Mouse (Mus musculus): ENCODE results near the gene Ptpn7. TPM values are rescaled to one million over a fixed set of nuclear protein-coding genes. Genes with fewer than 3 reads are reported as not detected.

The Ptpn7 gene
- polyA plus RNA-seq, 1 experiment, result 57.8 TPM

DNA sequence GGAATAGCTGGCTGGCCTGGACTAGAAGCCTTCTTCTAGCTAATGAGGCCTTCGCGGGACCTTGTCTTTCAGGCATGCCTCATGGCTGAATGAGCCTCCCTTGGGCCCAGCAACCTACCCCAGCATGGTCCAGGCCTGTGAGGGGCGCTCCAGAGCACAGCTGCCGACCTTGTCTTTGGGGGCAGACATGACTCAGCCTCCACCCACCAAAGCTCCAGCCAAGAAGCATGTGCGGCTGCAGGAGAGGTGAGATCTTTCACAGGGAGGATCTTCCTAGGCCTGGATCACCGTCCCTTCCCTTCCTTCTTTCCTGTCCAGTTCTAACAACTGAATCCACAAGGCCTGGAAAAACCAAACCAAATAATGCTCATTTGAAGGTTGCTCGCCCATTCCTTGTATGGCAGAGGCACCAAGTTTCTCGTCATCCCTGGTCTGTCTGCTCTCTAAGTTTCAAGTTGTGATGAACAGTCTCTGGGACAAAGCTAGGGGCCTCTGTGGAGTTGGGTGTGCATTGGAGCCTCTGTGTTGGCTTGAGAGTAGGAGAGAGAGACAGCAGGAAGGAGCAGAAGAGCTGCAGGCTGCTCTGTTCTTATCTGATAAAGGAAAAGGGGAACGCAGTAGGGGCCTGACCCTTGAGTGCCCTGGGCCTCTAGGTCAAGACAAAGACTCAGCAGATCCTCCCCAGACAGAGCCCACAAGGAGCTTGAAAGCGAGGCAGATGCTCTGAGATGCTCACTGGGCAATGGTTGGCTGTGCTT is 1.4 kb downstream of the Ptpn7 start:
- Histone ChIP-seq H3K4me3 (replicated peaks) (peak overlapping the region; percentile 91), H3K27me3 (replicated peaks) (no peaks in the 10 kb centered on the region), H3K9me3 (no peaks in the 10 kb centered on the region), H3K4me1 (peaks cover 95% of the 10 kb centered on the region), H3K36me3 (replicated peaks; ENCODE audit: low read length) (peaks cover 56% of the 10 kb centered on the region)
- TF ChIP-seq FLI1 (IDR thresholded peaks at IDR 0.05; ENCODE audit: low read length) (no peak), GATA1 (IDR thresholded peaks at IDR 0.05; ENCODE audit: borderline replicate concordance, low read length) (no peak)

DNA sequence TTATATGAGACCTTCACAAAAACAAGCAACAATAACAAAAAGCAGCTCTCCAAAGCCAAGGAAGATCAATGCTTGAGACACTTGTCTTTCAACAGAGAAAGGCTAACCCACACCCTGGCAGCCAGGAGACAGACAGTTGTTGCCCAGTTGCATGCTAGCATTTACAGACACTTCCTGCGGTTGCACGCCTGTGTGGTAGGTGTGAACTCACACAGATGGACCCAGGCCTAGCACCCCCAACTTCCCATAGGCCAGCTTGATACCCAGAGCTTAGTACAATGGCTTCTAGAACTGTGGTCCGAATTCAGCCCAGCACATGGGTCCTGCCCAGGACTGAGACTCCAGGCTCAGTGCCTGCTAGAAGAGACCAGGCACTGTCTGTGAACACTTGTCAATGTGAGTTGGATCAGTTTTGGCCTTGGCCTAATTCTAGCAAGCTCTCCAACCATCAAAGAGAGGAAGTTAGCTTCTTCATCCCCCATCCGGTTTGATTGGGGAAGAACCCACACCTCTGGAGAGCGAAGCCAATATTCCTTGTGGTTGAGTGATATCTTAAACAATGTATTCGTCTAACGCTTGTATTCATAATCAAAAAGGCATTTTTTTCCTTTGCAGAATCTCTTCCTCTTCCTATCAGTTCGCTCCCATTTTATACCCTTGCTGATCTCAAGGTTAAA is 2.7 kb downstream of the Ptpn7 start:
- TF ChIP-seq GATA1 (IDR thresholded peaks at IDR 0.05; ENCODE audit: borderline replicate concordance, low read length) (no peak), FLI1 (IDR thresholded peaks at IDR 0.05; ENCODE audit: low read length) (no peak)
- Histone ChIP-seq H3K27me3 (replicated peaks) (no peaks in the 10 kb centered on the region), H3K9me3 (no peaks in the 10 kb centered on the region), H3K4me3 (replicated peaks) (peak overlapping the region; percentile 34), H3K36me3 (replicated peaks; ENCODE audit: low read length) (peaks cover 63% of the 10 kb centered on the region), H3K4me1 (peaks cover 90% of the 10 kb centered on the region)

DNA sequence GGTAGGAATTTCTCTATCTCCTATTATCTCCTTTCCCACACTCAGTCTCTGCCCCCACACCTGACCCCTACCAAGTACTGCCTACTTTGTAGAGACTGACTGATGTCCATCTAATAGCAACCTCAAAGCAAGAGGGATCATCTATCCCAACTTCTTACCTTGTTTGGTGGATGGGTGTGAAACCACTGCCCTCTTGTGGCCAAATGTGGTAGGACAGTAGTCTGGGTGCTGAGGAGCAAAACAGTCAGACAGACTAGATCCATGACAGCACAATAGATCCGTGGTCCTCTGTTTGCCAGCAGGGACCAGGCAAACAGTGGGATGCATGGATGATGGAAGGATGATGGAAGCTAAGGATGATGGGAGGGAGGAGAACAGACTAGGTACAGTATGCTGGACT is 4.0 kb downstream of the Ptpn7 start:
- Histone ChIP-seq H3K4me3 (replicated peaks) (peak overlapping the region; percentile 53), H3K36me3 (replicated peaks; ENCODE audit: low read length) (peaks cover 73% of the 10 kb centered on the region), H3K4me1 (peaks cover 83% of the 10 kb centered on the region), H3K27me3 (replicated peaks) (no peaks in the 10 kb centered on the region), H3K9me3 (no peaks in the 10 kb centered on the region)
- TF ChIP-seq FLI1 (IDR thresholded peaks at IDR 0.05; ENCODE audit: low read length) (no peak), GATA1 (IDR thresholded peaks at IDR 0.05; ENCODE audit: borderline replicate concordance, low read length) (no peak)

DNA sequence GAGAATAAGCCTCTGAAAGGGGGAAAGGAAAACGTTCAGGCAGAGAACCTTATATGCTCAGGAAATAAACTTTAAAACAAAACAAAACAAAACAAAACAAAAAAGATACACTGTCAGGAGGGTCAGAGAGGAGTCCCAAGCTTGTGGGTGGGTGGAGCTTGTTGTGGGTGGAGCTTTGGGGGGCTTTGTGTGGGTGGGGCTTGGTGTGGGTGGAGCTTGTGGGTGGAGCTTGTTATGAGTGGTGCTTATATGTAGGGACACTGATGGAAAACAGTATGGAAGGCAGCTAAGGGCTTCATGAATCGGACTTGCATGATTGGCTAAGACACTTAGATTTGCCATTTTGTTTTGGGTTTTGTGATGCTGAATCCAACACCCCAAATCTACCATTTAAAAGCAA is 7.4 kb downstream of the Ptpn7 start:
- peaks cover 94% of the 10 kb centered on the region for H3K36me3 ChIP-seq (replicated peaks; ENCODE audit: low read length)
- H3K4me3 ChIP-seq (replicated peaks), result no peak overlapping the region
- no peaks in the 10 kb centered on the region for H3K27me3 ChIP-seq (replicated peaks)
- H3K4me1 ChIP-seq, result peaks cover 76% of the 10 kb centered on the region
- no peaks in the 10 kb centered on the region for H3K9me3 ChIP-seq
- TF ChIP-seq GATA1 (IDR thresholded peaks at IDR 0.05; ENCODE audit: borderline replicate concordance, low read length), result no peak
- TF ChIP-seq FLI1 (IDR thresholded peaks at IDR 0.05; ENCODE audit: low read length), result no peak

DNA sequence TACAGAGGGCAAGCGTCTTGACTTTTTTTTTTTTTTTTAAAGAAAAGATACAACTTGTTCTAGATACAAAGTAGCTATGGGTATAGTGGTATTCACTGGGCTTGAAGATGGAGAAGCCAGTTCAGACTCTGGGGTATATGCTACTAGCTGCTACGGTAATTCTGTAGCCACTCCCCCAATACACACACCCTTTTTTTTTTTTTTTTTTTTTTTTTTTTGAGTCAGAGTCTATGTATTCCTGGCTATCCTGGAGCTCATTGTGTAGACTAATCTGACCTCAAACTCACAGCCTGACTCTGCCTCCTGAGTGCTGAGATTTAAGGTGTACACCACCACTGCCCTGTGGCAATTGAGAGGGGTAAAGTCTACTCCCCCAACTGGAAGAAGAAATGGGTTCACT is 10.0 kb downstream of the Ptpn7 start:
- peaks cover 79% of the 10 kb centered on the region for H3K36me3 ChIP-seq (replicated peaks; ENCODE audit: low read length)
- peaks cover 68% of the 10 kb centered on the region for H3K4me1 ChIP-seq
- no peaks in the 10 kb centered on the region for H3K9me3 ChIP-seq
- no peak overlapping the region for H3K4me3 ChIP-seq (replicated peaks)
- TF ChIP-seq FLI1 (IDR thresholded peaks at IDR 0.05; ENCODE audit: low read length), result no peak
- no peak for TF ChIP-seq GATA1 (IDR thresholded peaks at IDR 0.05; ENCODE audit: borderline replicate concordance, low read length)
- no peaks in the 10 kb centered on the region for H3K27me3 ChIP-seq (replicated peaks)

DNA sequence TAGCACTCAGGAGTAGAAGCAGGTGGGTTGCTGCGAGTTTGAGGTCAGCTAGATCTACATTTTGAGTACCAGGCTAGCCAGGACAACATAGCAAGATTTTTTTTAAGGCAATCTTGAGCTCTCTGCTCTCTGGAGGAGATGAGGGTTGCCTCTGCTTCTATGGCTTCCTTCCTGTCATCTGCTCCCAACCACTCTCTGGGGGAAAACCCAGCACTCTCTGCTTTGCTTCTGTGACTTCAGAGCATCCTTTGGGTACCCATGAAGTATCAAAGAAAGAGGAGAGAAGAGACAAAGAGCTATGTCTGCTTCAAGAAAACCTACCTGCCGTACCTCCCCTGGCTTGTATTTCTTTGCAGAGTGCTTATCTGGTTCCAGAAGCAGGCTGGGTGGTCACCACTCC is 11.4 kb downstream of the Ptpn7 start:
- Histone ChIP-seq H3K4me3 (replicated peaks) (no peak overlapping the region), H3K36me3 (replicated peaks; ENCODE audit: low read length) (peaks cover 73% of the 10 kb centered on the region), H3K4me1 (peaks cover 70% of the 10 kb centered on the region), H3K27me3 (replicated peaks) (no peaks in the 10 kb centered on the region), H3K9me3 (no peaks in the 10 kb centered on the region)
- TF ChIP-seq GATA1 (IDR thresholded peaks at IDR 0.05; ENCODE audit: borderline replicate concordance, low read length) (no peak), FLI1 (IDR thresholded peaks at IDR 0.05; ENCODE audit: low read length) (no peak)

DNA sequence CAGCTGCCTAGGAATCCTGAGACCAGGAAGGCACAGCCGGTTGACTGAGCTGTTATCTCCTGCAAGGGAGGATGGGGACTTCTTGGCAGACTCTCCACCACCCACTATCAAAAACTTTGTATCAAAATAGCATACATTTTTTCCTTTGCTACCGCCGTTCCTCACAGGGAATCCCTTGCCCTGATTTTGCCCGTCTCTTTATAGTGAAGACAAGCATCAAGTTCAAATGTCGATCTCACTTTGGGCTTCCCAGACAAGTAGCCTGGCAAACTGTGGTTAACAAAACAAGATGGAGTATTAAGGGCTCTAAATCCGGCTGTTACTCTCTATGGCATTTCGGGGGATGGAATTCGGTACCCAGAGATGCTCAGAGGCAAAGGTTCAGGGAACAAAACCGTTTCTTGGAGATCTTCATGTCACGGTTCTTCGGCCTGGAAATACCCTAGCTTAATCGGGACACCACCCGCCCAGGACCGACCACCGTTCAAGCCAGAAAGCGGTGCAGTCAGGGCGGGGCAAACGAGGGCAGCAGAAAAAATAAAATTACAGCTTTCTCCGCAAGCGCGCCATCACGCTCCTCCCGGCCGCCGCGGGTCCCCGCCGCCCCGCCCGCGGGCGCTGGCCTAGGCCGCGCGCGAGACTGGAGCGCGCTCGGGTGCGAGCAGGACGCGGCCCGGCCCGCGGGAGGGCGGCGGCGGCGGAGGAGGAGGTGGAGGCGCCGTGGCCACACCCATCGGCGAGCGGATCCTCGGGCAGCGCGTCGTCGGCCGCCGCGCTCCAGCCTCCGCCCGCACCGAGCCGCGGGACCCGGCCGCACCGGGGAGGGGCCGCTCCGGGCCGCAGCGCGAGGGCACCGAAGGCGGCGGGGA is 13.8 kb downstream of the Ptpn7 start, which contains the start of gene Arl8a:
Gene Arl8a, plus strand, starts transcription at position 748 of the 869 bp plus-strand sequence.
- Histone ChIP-seq H3K27me3 (replicated peaks) (no peaks in the 10 kb centered on the region), H3K4me3 (replicated peaks) (peak within 1 kb of the TSS; percentile 100), H3K36me3 (replicated peaks; ENCODE audit: low read length) (peaks cover 66% of the 10 kb centered on the region), H3K4me1 (peaks cover 65% of the 10 kb centered on the region), H3K9me3 (no peaks in the 10 kb centered on the region)
- TF ChIP-seq FLI1 (IDR thresholded peaks at IDR 0.05; ENCODE audit: low read length) (no peak), GATA1 (IDR thresholded peaks at IDR 0.05; ENCODE audit: borderline replicate concordance, low read length) (no peak)

DNA sequence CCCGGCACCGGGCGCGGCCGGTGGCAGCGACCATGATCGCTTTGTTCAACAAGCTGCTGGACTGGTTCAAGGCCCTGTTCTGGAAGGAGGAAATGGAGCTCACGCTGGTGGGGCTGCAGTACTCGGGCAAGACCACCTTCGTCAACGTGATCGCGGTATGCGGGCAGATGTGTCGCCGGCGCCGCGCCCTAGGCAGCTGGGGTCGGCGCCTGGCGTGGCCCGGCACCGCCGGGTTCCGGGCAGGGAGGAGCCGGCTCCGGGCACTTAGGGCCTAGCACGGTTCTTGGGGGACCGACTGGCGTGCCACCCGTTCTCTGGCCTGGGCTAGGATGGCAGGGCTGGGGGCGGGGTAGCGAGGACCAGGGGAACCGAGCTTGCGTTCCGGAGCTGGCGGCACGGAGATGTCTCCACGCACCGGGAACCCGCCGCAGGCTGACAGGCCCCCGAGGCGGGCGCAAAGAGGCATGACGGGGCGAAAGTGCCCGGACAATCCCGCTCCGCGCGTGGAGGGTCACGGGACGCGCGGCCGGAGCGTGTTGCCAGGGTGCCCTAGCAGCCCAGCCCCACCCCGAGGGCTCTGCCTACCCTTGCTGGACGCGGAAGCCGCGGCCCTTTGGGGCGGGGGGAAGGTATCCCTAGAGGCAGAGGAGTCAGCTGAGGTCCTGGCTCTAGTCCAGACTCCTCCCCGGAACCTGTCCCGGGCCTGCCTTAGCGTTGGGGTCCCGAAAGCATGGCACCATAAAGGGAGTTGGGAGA is 14.6 kb downstream of the Ptpn7 start:
- no peaks in the 10 kb centered on the region for H3K27me3 ChIP-seq (replicated peaks)
- peak overlapping the region; percentile 100 for H3K4me3 ChIP-seq (replicated peaks)
- TF ChIP-seq GATA1 (IDR thresholded peaks at IDR 0.05; ENCODE audit: borderline replicate concordance, low read length) (no peak), FLI1 (IDR thresholded peaks at IDR 0.05; ENCODE audit: low read length) (no peak)
- no peaks in the 10 kb centered on the region for H3K9me3 ChIP-seq
- H3K36me3 ChIP-seq (replicated peaks; ENCODE audit: low read length), result peaks cover 68% of the 10 kb centered on the region
- H3K4me1 ChIP-seq, result peaks cover 67% of the 10 kb centered on the region

DNA sequence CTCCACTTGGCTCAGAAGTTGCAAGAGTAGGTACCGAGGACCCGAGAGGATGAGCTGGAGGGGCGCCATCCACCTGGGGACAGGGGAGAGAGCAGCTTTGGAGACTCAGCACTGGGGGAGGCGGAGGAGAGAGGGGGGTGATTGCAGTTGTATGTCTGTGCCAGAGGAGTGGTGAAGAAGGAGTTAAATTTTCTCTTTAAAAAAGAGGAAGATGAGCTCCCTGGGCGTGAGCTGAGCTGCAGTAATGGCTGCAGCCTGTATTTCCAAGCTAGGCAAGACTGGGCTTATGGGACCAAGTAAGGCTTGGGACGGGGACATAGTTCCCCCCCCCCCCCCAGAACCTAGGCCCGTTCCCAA is 15.2 kb downstream of the Ptpn7 start:
- H3K4me1 ChIP-seq, result peaks cover 70% of the 10 kb centered on the region
- TF ChIP-seq GATA1 (IDR thresholded peaks at IDR 0.05; ENCODE audit: borderline replicate concordance, low read length), result no peak
- TF ChIP-seq FLI1 (IDR thresholded peaks at IDR 0.05; ENCODE audit: low read length), result no peak
- H3K27me3 ChIP-seq (replicated peaks), result no peaks in the 10 kb centered on the region
- peak overlapping the region; percentile 100 for H3K4me3 ChIP-seq (replicated peaks)
- no peaks in the 10 kb centered on the region for H3K9me3 ChIP-seq
- peaks cover 68% of the 10 kb centered on the region for H3K36me3 ChIP-seq (replicated peaks; ENCODE audit: low read length)
